Mouse (Mus musculus): ENCODE results near the gene Esam.
A peak's percentile ranks its signal among the peaks of the same experiment; 100 is the strongest.

The Esam gene

GRCm38 (mm10) chr9:37554838-37555748 lies 27.2 kb downstream of the Esam start, which contains the start of gene Siae:
TSS of gene Siae (plus strand) at chr9:37555698.
- DNase-seq (ENCODE audit: low spot score in 2 of 2) = no peak

- DNase-seq (ENCODE audit: low spot score in 2 of 2) = no peak
Measured at GRCm38 (mm10) chr9:37556366-37556765, 28.5 kb downstream of the Esam start.

GRCm38 (mm10) chr9:37560617-37561016 lies 32.7 kb downstream of the Esam start:
- no peak for DNase-seq (ENCODE audit: low spot score in 2 of 2)

GRCm38 (mm10) chr9:37563805-37564204 lies 35.9 kb downstream of the Esam start:
- no peak for DNase-seq (ENCODE audit: low spot score in 2 of 2)

- no peak for DNase-seq (ENCODE audit: low spot score in 2 of 2)
Measured at GRCm38 (mm10) chr9:37567019-37567418, 39.1 kb downstream of the Esam start.

GRCm38 (mm10) chr9:37567454-37567853 lies 39.6 kb downstream of the Esam start:
- no peak for DNase-seq (ENCODE audit: low spot score in 2 of 2)

- DNase-seq (ENCODE audit: low spot score in 2 of 2) = peak in 1 of 2 experiments; percentile 20
Measured at GRCm38 (mm10) chr9:37567892-37568604, 40.2 kb downstream of the Esam start.

GRCm38 (mm10) chr9:37568605-37569214 lies 40.8 kb downstream of the Esam start:
- no peak for DNase-seq (ENCODE audit: low spot score in 2 of 2)

GRCm38 (mm10) chr9:37569231-37569835 lies 41.5 kb downstream of the Esam start:
- DNase-seq (ENCODE audit: low spot score in 2 of 2) = no peak

GRCm38 (mm10) chr9:37572204-37572876 lies 44.5 kb downstream of the Esam start:
- no peak for DNase-seq (ENCODE audit: low spot score in 2 of 2)

- peak in 1 of 2 experiments; percentile 51 for DNase-seq (ENCODE audit: low spot score in 2 of 2)
Measured at GRCm38 (mm10) chr9:37576436-37576930, 48.6 kb downstream of the Esam start.

GRCm38 (mm10) chr9:37583594-37583993 lies 55.7 kb downstream of the Esam start:
- no peak for DNase-seq (ENCODE audit: low spot score in 2 of 2)

- no peak for DNase-seq (ENCODE audit: low spot score in 2 of 2)
Measured at GRCm38 (mm10) chr9:37586718-37587117, 58.8 kb downstream of the Esam start.

All from spleen, postnatal 10 days (tissue).